Mouse (Mus musculus): ENCODE measurements around the gene Dnmt3a. TPM values are rescaled to one million over a fixed set of nuclear protein-coding genes. Genes with fewer than 3 reads are reported as not detected.

The Dnmt3a gene
- total RNA-seq, 2 experiments from 2014 or later, result 331 to 345 TPM

GRCm38 (mm10) chr12:3810455-3810854, 4.6 kb downstream of the Dnmt3a start:
- no peak for DNase-seq (ENCODE audit: extremely low spot score in 1 of 2, low spot score in 2 of 2)
- intact Hi-C loops (cut with DNase I), result no loop called here

DNA sequence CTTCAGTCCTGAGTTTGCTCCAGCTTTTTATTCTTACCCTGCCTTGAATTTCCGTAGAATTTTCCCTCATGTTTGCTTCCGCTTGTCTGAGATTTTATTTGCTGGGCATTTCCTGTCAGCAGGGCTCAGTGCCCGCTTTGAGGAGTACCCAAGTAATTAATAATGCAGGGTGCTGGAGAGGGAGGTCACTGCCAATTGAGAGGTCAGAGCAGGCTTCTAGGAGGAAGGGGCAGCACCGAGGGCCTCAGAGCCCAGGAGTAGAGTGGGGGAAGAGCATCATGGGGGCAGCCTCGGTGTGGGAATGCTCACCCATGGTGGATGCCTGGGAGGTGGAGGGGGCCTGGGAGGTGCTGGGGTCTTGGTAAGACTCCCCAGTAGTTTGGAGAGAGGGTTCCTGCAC, 5.8 kb downstream of the Dnmt3a start:
- no peak for DNase-seq (ENCODE audit: extremely low spot score in 1 of 2, low spot score in 2 of 2)
- intact Hi-C loops (cut with DNase I), result no loop called here

DNA sequence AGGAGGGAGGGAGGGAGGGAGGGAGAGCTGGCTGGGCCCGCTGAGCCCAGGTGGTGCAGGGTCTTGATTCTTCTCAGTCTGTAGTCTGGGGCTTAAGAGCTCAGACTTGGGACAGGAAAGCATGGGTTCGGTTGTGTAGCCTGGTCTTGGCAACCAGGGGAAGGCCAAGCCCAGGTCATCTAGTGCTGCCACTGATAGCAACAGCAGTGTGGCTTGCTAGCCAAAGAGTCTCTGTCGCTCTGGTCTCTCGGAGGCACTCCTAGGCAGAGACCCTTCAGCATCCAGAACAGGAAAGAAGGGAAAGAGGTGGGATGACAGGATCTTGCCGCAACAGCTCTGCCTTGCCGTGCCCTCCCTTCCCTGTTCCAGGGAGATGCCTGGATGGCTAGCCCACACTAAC, 6.4 kb downstream of the Dnmt3a start:
- no peak for DNase-seq (ENCODE audit: extremely low spot score in 1 of 2, low spot score in 2 of 2)
- intact Hi-C loops (cut with DNase I), result no loop called here

GRCm38 (mm10) chr12:3813138-3813537, 7.3 kb downstream of the Dnmt3a start:
- no peak for DNase-seq (ENCODE audit: extremely low spot score in 1 of 2, low spot score in 2 of 2)
- intact Hi-C loops (cut with DNase I), result no loop called here

- intact Hi-C loops (cut with DNase I), result no loop called here
These were observed 9.6 kb downstream of the Dnmt3a start for GRCm38 (mm10) chr12:3815386-3815785.

GRCm38 (mm10) chr12:3817033-3817432, 11.2 kb downstream of the Dnmt3a start:
- DNase-seq (ENCODE audit: extremely low spot score in 1 of 2, low spot score in 2 of 2), result peak in 1 of 2 experiments; percentile 71
- intact Hi-C loops (cut with DNase I), result no loop called here

More at GRCm38 (mm10) chr12:3815386-3815785, 9.6 kb downstream of the Dnmt3a start:
- DNase-seq (ENCODE audit: extremely low spot score in 1 of 2, low spot score in 2 of 2), result no peak

GRCm38 (mm10) chr12:3817566-3817965, 11.8 kb downstream of the Dnmt3a start:
- peak in 1 of 2 experiments; percentile 56 for DNase-seq (ENCODE audit: extremely low spot score in 1 of 2, low spot score in 2 of 2)
- intact Hi-C loops (cut with DNase I), result no loop called here

GRCm38 (mm10) chr12:3819899-3820298, 14.1 kb downstream of the Dnmt3a start:
- intact Hi-C loops (cut with DNase I), result no loop called here
- no peak for DNase-seq (ENCODE audit: extremely low spot score in 1 of 2, low spot score in 2 of 2)

DNA sequence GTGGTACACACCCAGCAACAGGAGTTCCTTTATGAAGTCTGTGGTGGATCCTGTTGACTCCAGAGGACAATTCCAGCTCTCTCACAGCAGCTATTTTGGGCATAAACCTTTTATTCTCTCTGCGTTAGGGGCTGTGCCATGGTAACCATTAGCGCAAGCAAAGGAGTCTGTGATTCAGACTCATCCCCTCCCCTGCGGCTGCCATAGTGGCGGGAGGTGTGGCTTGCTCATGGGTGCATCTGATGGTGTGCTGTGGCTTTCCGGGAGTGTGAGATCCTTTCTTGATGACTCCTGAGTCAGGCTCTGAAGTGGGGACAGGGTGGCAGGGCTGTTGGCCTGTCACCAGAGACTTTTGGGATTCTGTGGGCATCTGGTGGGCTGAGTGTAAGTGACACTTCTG, 17.6 kb downstream of the Dnmt3a start:
- DNase-seq (ENCODE audit: extremely low spot score in 1 of 2, low spot score in 2 of 2), result no peak
- intact Hi-C loops (cut with DNase I), result no loop called here

- DNase-seq (ENCODE audit: extremely low spot score in 1 of 2, low spot score in 2 of 2), result no peak
These were observed 19.3 kb downstream of the Dnmt3a start for GRCm38 (mm10) chr12:3824906-3825713.

DNA sequence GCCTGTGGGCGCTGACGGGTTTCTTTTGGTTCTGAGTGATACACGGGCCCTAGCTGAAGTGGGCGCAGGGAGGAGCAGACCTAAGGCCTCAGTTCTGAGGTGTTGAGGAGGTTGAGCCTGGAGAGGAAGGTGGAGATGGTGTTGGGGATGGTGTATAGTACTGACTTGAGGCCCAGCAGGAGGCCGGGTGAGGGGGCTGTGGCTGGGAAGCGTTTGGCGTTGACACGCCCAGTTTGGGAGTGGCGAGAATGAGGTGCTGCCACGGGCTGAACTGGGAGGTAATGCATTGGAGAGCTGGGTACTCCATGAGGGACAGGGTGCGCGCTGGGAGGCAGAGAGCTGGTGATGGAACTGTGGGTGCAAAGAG, 19.9 kb downstream of the Dnmt3a start:
- intact Hi-C loops (cut with DNase I), result no loop called here
- no peak for DNase-seq (ENCODE audit: extremely low spot score in 1 of 2, low spot score in 2 of 2)

More at GRCm38 (mm10) chr12:3824906-3825713, 19.3 kb downstream of the Dnmt3a start:
- intact Hi-C loops (cut with DNase I), result no loop called here

DNA sequence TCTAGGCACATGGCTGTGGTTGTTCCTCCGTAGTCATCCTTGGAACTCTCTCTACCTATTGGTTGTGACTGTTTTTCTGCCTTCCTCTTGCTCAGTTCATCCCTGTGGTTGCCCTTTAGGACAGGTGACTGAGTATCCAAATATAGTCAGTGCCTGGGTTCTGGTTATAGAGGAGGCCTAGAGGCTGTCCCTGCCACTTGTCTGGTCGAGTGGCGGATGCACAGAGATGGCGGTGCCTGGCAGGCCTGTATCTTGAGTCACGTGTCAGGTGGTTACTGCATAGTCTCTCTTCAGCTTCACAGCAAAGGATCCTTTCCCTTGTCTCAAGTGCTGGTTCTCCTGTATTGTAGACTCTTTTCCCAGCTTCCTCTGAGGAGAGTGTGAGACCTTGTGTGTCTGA, 22.0 kb downstream of the Dnmt3a start:
- intact Hi-C loops (cut with DNase I), result no loop called here
- DNase-seq (ENCODE audit: extremely low spot score in 1 of 2, low spot score in 2 of 2), result no peak

DNA sequence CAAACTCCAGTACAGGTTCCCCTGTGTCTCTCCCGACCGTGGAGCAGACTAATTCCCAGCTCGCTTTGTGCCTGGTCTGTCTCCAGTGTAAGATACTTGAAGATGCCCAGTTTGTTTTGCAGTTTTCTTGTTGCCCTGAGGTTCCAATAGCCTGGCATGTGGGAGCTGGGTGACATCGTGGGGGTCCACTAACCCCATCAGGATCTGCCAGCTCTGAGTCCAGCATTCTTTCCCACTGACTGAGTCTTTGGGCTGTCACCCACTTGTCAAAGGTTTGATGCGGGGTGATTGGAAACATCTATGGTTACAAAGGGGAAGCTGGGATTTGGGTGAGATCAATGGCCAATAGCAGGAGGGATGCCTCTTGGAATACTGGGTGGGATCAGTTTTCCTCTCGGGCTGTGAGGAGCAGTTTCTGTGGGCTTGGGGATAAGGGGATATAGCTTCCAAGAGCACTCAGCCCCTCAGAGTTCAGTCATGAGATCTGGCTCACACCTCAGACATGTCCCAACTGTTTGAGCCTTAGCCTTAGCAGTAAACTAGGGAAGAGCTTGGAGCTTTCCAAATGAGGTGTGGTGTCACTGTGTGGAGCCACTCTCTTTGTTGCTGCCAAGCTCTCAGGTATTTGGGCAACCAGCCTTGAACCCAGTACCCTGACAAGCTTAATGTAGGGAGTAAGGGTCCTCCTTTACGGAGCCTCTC, 27.4 kb downstream of the Dnmt3a start:
- intact Hi-C loops (cut with DNase I), result no loop called here
- no peak for DNase-seq (ENCODE audit: extremely low spot score in 1 of 2, low spot score in 2 of 2)

DNA sequence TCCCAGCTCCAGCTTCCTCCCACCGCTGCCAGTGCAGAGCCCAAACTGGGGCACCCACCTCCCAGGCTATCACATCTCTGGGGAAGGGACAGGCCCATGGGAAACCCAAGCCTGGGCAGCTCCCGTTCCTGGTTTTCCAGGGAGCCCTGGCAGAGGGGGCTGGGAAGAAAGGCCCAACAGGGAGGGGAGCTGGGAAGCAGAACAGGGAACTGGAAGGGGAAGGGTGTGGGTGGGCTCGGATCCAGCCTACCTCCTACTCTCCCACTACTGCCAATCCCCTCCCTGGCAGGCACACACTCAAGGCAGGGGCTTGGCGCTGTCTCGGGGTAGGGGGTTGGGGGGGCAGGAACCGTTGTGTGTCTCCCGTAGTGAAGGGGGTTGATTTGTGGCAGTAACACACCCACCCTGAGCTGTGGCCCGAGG, 28.1 kb downstream of the Dnmt3a start:
- DNase-seq (ENCODE audit: extremely low spot score in 1 of 2, low spot score in 2 of 2), result peak; percentile 83 to 91
- intact Hi-C loops (cut with DNase I), result no loop called here

DNA sequence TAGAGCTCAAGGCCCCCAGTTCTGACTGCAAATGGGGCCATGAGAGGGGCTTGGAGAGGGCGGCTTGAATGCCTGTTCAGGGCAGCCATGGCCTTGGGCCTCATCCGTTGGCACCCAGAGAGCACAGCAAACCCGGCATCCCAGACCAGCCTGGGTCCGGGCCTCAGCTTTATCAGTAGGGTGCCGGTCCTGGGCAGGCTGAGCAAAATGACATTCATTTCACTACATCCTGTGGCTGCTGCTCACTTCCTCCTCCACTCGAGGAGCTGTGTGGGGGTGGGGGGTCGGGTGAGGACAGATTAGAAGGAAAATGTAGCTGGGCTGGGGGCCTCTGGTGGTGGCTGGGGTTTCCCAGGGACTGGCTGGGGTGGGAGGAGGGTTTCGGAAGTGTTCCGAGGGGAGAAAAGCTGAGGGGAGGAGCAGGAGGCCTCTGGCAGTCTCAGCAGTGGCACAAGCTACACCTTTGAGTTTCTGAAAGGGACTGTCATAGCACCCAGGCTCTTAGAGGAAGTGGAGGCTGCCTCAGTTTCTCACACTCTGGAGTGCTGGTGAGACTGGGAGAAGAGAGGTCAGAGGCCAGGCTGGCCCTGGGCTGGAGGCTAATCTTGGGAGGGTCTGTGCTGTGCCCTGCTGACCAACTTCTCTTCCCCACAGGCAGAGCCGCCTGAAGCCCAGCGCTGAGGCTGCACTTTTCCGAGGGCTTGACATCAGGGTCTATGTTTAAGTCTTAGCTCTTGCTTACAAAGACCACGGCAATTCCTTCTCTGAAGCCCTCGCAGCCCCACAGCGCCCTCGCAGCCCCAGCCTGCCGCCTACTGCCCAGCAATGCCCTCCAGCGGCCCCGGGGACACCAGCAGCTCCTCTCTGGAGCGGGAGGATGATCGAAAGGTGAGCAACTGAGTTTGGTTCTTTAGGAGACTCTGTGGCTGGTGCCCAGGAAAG, 28.8 kb downstream of the Dnmt3a start:
- peak in 1 of 2 experiments; percentile 83 for DNase-seq (ENCODE audit: extremely low spot score in 1 of 2, low spot score in 2 of 2)
- intact Hi-C loops (cut with DNase I), result no loop called here

- DNase-seq (ENCODE audit: extremely low spot score in 1 of 2, low spot score in 2 of 2), result no peak
- intact Hi-C loops (cut with DNase I), result no loop called here
These were observed 29.8 kb downstream of the Dnmt3a start for GRCm38 (mm10) chr12:3835576-3835975.

- no peak for DNase-seq (ENCODE audit: extremely low spot score in 1 of 2, low spot score in 2 of 2)
- intact Hi-C loops (cut with DNase I), result no loop called here
These were observed 31.4 kb downstream of the Dnmt3a start for GRCm38 (mm10) chr12:3837081-3837832.

DNA sequence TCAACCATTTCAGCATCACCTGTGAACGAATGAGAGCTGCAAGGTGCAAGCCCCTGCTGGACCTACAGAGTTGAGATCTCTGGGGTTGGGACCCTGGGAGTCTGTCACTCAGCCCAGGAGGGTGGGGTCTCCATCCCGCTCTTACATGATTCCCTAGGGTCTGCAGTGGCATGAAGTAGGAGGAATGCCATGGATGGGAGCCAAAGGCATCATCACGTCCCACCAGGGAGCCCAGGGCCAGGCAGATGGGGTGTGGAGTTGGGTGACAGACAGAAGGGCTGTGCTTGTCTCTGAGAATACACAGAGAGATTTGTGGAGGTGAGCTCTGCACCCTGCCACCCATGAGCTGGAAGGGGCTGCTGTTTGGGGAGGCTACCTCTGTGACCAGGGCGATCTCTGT, 32.2 kb downstream of the Dnmt3a start:
- DNase-seq (ENCODE audit: extremely low spot score in 1 of 2, low spot score in 2 of 2), result no peak
- intact Hi-C loops (cut with DNase I), result no loop called here

All from left cerebral cortex, postnatal 10 days (tissue).